Mouse (Mus musculus) heart, adult 2 months (tissue): ENCODE measurements around the gene Ptch1. TPM values are rescaled to one million over a fixed set of nuclear protein-coding genes. Genes with fewer than 3 reads are reported as not detected.

Source experiments
- DNase-seq, 2 experiments: peaks; one replicate each; pipeline ENCODE4 v3.0.0; 2021
- H3K27ac ChIP-seq: fragments of 200-600 bp; 2 replicates; pipeline ENCODE4 v1.8.1; 2022
- H3K27me3 ChIP-seq: fragments of 200-500 bp; 2 replicates; pipeline ENCODE4 v1.6.1; 2012; ENCODE audit warnings: mild to moderate bottlenecking, low read length, inconsistent platforms, mixed read lengths; ENCODE audit not compliant: control insufficient read depth, insufficient read depth
- H3K36me3 ChIP-seq: fragments of 200-500 bp; 2 replicates; pipeline ENCODE4 v1.6.1; 2012; ENCODE audit warnings: low read length, inconsistent platforms; ENCODE audit not compliant: control insufficient read depth, insufficient read depth
- H3K4me1 ChIP-seq: fragments of 200-500 bp; 2 replicates; pipeline ENCODE4 v1.6.1; 2011; ENCODE audit warnings: low read length; ENCODE audit not compliant: control insufficient read depth, insufficient read depth
- H3K4me3 ChIP-seq: fragments of 200-600 bp; 2 replicates; pipeline ENCODE4 v1.8.1; 2022
- H3K79me2 ChIP-seq: fragments of 200-500 bp; replicated peaks from 2 replicates; pipeline ENCODE4 v1.6.1; 2012; ENCODE audit warnings: mild to moderate bottlenecking, inconsistent platforms, low read length, moderate library complexity, mixed read lengths; ENCODE audit not compliant: control insufficient read depth, insufficient read depth
- H3K9ac ChIP-seq: fragments of 200-500 bp; 2 replicates; pipeline ENCODE4 v1.6.1; 2012; ENCODE audit warnings: low read depth, mild to moderate bottlenecking, control low read depth, inconsistent platforms, low read length, mixed read lengths
- CTCF ChIP-seq: fragments of 200-600 bp; IDR thresholded peaks from 2 replicates; pipeline ENCODE4 v1.8.1; 2022; ENCODE audit warnings: antibody characterized with exemption, mild to moderate bottlenecking, moderate library complexity
- EP300 ChIP-seq: fragments of 200-500 bp; IDR thresholded peaks from 2 replicates; pipeline ENCODE4 v1.6.1; 2011; ENCODE audit warnings: low read depth, low read length, control low read depth; ENCODE audit not compliant: insufficient read depth
- POLR2A ChIP-seq: fragments of 200-500 bp; IDR thresholded peaks from 2 replicates; pipeline ENCODE4 v1.6.1; 2011; ENCODE audit warnings: mild to moderate bottlenecking, low read depth, low read length, control low read depth; ENCODE audit not compliant: insufficient read depth
- WGBS: fragments of 180-500 bp; shearing (Covaris S2); methylation state at CpG from one replicate; pipeline ENCODE4 v1.1.7; 2018; 5-methylcytosine and 5-hydroxymethylcytosine counted together
- intact Hi-C: fragments of 180-260 bp; cut with DNase I; formaldehyde crosslinking; loops from one replicate; pipeline ENCODE4 v1.15.1; 2025
- polyA plus RNA-seq: library from polyadenylated mRNA; depleted of rRNA; stranded (reverse); fragments of >200 nt; gene quantifications from 2 replicates; pipeline ENCODE4 v1.2.3, GENCODE M21; 2012
- total RNA-seq, 2 experiments: library from RNA; stranded (reverse); gene quantifications; 2 replicates each; pipeline ENCODE4 v1.2.3; 2021

Ptch1 gene
- total and polyA plus RNA-seq, 3 experiments, result 6.7 to 16.4 (median 9.3) TPM

- WGBS, result 89% methylated on average over 13 of the region's 13 CpGs
- TF ChIP-seq EP300 (no peak), CTCF (no peak), POLR2A (no peak)
- H3K4me3 ChIP-seq, result no peak overlapping the region
Measured at GRCm38 (mm10) chr13:63593469-63594050, 20.2 kb upstream of the Ptch1 start.

GRCm38 (mm10) chr13:63592755-63593154, 19.4 kb upstream of the Ptch1 start:
- H3K4me1 ChIP-seq, result no peaks in the 10 kb centered on the region
- H3K9ac ChIP-seq, result no peak overlapping the region
- no peak for TF ChIP-seq EP300
- TF ChIP-seq POLR2A, result no peak
- TF ChIP-seq CTCF, result no peak
- H3K27me3 ChIP-seq, result no peaks in the 10 kb centered on the region
- no peak overlapping the region for H3K27ac ChIP-seq
- no peaks in the 10 kb centered on the region for H3K79me2 ChIP-seq
- intact Hi-C loops, result no loop called here
- 85% methylated on average over 5 of the region's 5 CpGs for WGBS
- no peak overlapping the region for H3K4me3 ChIP-seq
- no peaks in the 10 kb centered on the region for H3K36me3 ChIP-seq
- DNase-seq, result no peak

More at GRCm38 (mm10) chr13:63593469-63594050, 20.2 kb upstream of the Ptch1 start:
- Histone ChIP-seq H3K4me1 (no peaks in the 10 kb centered on the region), H3K36me3 (no peaks in the 10 kb centered on the region), H3K9ac (no peak overlapping the region), H3K79me2 (no peaks in the 10 kb centered on the region), H3K27me3 (no peaks in the 10 kb centered on the region), H3K27ac (no peak overlapping the region)
- intact Hi-C loops, result loop anchor here (2.0 kb wide), 1 partner anchor 19 kb away; no protein-coding TSS in a partner anchor
- no peak for DNase-seq

GRCm38 (mm10) chr13:63574601-63575000, 1.2 kb upstream of the Ptch1 start:
- no peak overlapping the region for H3K4me3 ChIP-seq
- peaks cover 2% of the 10 kb centered on the region; the same call in 1 of the 2 replicates for H3K4me1 ChIP-seq
- WGBS, result 76% methylated on average over 4 of the region's 4 CpGs
- H3K27me3 ChIP-seq, result peaks cover 2% of the 10 kb centered on the region; the same call in 1 of the 2 replicates
- TF ChIP-seq POLR2A (no peak), CTCF (no peak), EP300 (no peak)
- H3K36me3 ChIP-seq, result no peaks in the 10 kb centered on the region
- H3K9ac ChIP-seq, result no peak overlapping the region
- H3K79me2 ChIP-seq, result no peaks in the 10 kb centered on the region
- DNase-seq, result no peak
- no peak overlapping the region for H3K27ac ChIP-seq
- intact Hi-C loops, result loop anchor here (2.0 to 5.0 kb wide), 2 partner anchors 20 to 413 kb away; no protein-coding TSS in a partner anchor

GRCm38 (mm10) chr13:63572453-63573255, 744 bp downstream of the Ptch1 start:
- peaks cover 2% of the 10 kb centered on the region; the same call in 1 of the 2 replicates for H3K27me3 ChIP-seq
- peak; percentile 20 to 48 for DNase-seq
- peak overlapping the region; percentile 73 for H3K4me3 ChIP-seq
- no peaks in the 10 kb centered on the region for H3K79me2 ChIP-seq
- no peak for TF ChIP-seq EP300
- TF ChIP-seq CTCF, result no peak
- TF ChIP-seq POLR2A, result no peak
- H3K27ac ChIP-seq, result peak overlapping the region; percentile 53
- 1% methylated on average over 67 of the region's 67 CpGs for WGBS
- intact Hi-C loops, result loop anchor here (5.0 kb wide), 1 partner anchor 415 kb away; no protein-coding TSS in a partner anchor
- H3K36me3 ChIP-seq, result no peaks in the 10 kb centered on the region
- H3K4me1 ChIP-seq, result peaks cover 2% of the 10 kb centered on the region; the same call in 1 of the 2 replicates
- H3K9ac ChIP-seq, result peak overlapping the region; percentile 61

GRCm38 (mm10) chr13:63572111-63572452, 1.3 kb downstream of the Ptch1 start:
- WGBS, result 7% methylated on average over 12 of the region's 12 CpGs
- Histone ChIP-seq H3K4me3 (peak overlapping the region; percentile 73), H3K36me3 (no peaks in the 10 kb centered on the region), H3K4me1 (peaks cover 2% of the 10 kb centered on the region), H3K27me3 (peaks cover 2% of the 10 kb centered on the region; the same call in 1 of the 2 replicates), H3K27ac (no peak overlapping the region; the same call in 1 of the 2 replicates), H3K79me2 (no peaks in the 10 kb centered on the region), H3K9ac (peak overlapping the region; percentile 61)
- no peak for DNase-seq
- intact Hi-C loops, result loop anchor here (5.0 kb wide), 1 partner anchor 415 kb away; no protein-coding TSS in a partner anchor
- no peak for TF ChIP-seq EP300
- TF ChIP-seq CTCF, result no peak
- no peak for TF ChIP-seq POLR2A
